Mouse (Mus musculus) B cell, adult (primary cell): Measurements from ENCODE around the gene Ndufb5. TPM values are rescaled to one million over a fixed set of nuclear protein-coding genes. Genes with fewer than 3 reads are reported as not detected.

Experiments
- total RNA-seq: library from RNA; stranded (reverse); gene quantifications from 4 replicates; pipeline ENCODE4 v1.2.4, GENCODE M21; 2023; ENCODE audit not compliant: inconsistent age

Ndufb5 gene
- 83.9 to 104 TPM (median 89.6 TPM) in 4 replicates for total RNA-seq

DNA sequence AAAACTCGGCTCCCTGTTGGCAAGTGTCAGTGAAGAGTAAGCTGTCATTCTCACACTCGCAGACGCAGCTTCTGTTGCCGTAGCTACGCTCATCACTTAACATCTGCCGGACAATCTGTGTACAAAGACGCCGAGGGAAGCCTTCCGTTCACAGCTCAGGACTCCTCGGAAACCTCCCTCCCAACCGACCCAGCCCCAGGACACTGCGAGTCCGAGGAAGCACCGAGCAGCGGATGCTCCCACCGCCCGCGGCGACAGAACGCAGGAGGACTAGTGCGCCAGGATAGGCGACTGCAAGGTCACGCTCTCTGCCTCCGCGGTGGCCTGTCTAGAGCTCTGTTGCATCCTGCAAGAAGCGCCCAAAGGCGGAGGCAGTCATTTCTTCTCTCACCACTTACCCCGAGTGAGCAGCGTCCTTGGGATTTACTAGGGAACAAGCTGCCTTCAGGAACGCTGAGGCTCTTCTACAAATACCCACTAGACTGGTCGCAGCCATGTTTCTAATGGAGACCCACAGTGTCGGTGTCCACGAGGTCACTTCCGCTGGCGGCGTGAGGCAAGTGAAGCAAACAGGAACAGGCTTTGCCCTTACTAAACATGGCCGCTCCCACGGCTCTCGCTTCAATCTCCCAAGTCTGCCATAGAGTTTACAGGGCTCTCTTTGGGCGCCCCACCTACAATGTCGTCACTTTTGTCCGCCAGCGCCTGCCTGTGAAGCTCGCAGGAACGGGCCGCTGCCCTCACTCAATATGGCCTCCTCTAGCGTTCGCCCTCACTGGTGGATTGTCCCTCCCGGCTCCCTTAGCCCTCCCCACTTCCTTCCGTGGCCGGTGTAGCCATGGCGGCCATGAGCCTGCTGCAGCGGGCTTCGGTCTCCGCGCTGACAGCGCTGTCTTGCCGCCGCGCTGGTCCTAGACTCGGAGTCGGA, at the start of gene Ndufb5:
Ndufb5 (plus strand) TSS at position 747 of the 928 bp plus-strand sequence.

GRCm38 (mm10) chr3:32705647-32706348, 31.0 kb upstream of the Ndufb5 start, which contains the start of gene Actl6a:
TSS of gene Actl6a (plus strand) at chr3:32706298.

DNA sequence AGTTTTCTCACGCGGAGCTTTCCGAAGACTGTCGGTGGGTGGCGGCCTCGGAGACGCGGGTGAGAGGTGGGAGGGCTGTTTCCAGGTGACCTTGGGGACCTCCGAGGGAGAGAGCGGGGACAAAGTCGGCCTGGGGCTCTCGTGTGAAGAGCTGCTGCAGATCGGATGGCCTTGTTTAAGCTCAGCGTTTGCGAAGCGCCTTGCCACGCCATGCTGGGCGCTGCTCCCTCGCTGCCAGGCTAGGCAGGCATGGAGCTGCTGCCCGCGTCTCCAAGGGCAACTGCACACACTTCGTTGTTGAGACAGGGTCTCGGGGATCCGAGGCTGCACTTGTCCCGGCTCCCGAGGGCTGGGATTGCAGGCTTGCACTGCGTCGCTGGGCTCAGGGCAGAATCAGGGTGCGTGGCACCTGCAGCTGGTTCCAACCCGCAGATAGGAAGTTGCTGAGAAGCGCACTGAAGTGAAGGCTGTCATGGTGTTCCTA, 424 bp downstream of the Ndufb5 start, which contains the start of gene Mrpl47:
Mrpl47 (minus strand) TSS at position 434 of the 484 bp plus-strand sequence.

Other genes starting within 250 kb of the Ndufb5 start
- 0.42 to 1.3 TPM (median 1.2 TPM) in 3 of 4 replicates, not detected in the other for gene Kcnmb3, start 244.8 kb upstream of the Ndufb5 start, total RNA-seq
- 39.5 to 53.3 TPM (median 44.5 TPM) in 4 replicates for gene Zfp639, start 226.7 kb upstream of the Ndufb5 start, total RNA-seq
- 24.5 to 42.0 TPM (median 32.4 TPM) in 4 replicates for gene Mfn1, start 207.5 kb upstream of the Ndufb5 start, total RNA-seq
- gene Gnb4, start 120.4 kb upstream of the Ndufb5 start, total RNA-seq, result 24.5 to 37.0 TPM (median 27.7 TPM) in 4 replicates
- gene Actl6a, start 30.7 kb upstream of the Ndufb5 start, total RNA-seq, result 60.9 to 70.1 TPM (median 61.3 TPM) in 4 replicates
- gene Mrpl47, start 615 bp downstream of the Ndufb5 start, total RNA-seq, result 8.7 to 14.9 TPM (median 11.2 TPM) in 4 replicates
- not detected in 4 replicates for gene Usp13, start 80.6 kb downstream of the Ndufb5 start, total RNA-seq